Mouse (Mus musculus): ENCODE measurements around the gene Gm6899. TPM values are rescaled to one million over a fixed set of nuclear protein-coding genes. Genes with fewer than 3 reads are reported as not detected.

Gm6899 gene
- 0.43 TPM in 1 of 2 replicates, not detected in the other for polyA plus RNA-seq (2016; fragmentation: Nextera tagmentation; extraction: Ambion mirVana)

GRCm38 (mm10) chr11:26593061-26594059 is at the start of gene Gm6899, which contains the start of gene Vrk2:
TSS of gene Gm6899 (plus strand) at chr11:26593241.
TSS of gene Vrk2 (minus strand) at chr11:26593999.
- H3K9me3 ChIP-seq (replicated peaks) = no peaks in the 10 kb centered on the region
- H3K36me3 ChIP-seq = no peaks in the 10 kb centered on the region
- peak within 1 kb of the TSS; percentile 96 for H3K27ac ChIP-seq (replicated peaks)
- under 1% methylated on average over 60 of the region's 60 CpGs for WGBS
- peak within 1 kb of the TSS; percentile 82 for H3K4me3 ChIP-seq
- peaks cover 38% of the 10 kb centered on the region for H3K4me1 ChIP-seq
- DNase-seq (ENCODE audit: low spot score) = peak; percentile 86
- no peaks in the 10 kb centered on the region for H3K27me3 ChIP-seq (ENCODE audit: low read depth, poor library complexity, severe bottlenecking)

DNA sequence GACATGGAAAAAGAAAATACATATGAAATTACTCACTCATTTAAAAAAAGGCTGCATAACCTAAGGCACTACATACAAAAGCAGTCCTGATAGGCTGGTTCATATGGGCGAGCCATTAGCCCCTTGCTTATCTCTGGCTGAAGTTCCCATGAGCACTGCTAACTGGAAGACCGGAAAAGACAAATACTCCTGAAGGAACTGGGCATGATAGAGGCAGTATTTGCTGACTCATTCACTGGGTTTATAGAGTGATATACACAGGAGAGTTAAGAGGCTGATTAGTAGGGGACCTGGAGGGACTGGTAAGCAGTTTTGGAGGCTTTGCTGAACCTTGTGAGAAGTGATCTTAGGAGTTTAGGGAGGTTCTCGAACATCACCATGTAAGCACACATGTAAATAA is 41.5 kb upstream of the Gm6899 start:
- H3K27me3 ChIP-seq (ENCODE audit: low read depth, poor library complexity, severe bottlenecking) = no peaks in the 10 kb centered on the region
- WGBS = 94% methylated on average over 3 of the region's 3 CpGs
- H3K9me3 ChIP-seq (replicated peaks) = peaks cover 5% of the 10 kb centered on the region; the same call in 1 of the 2 replicates
- peaks cover 15% of the 10 kb centered on the region for H3K36me3 ChIP-seq
- H3K4me3 ChIP-seq = no peak overlapping the region
- H3K27ac ChIP-seq (replicated peaks) = no peak overlapping the region
- no peaks in the 10 kb centered on the region for H3K4me1 ChIP-seq
- no peak for DNase-seq (ENCODE audit: low spot score)

GRCm38 (mm10) chr11:26585409-26586366 is 7.4 kb upstream of the Gm6899 start:
- H3K9me3 ChIP-seq (replicated peaks) = no peaks in the 10 kb centered on the region
- H3K27ac ChIP-seq (replicated peaks) = no peak overlapping the region
- WGBS = 87% methylated on average over 17 of the region's 17 CpGs
- 0 out of 2 replicates have a peak, but pooled peaks cover 2% of the 10 kb centered on the region for H3K36me3 ChIP-seq
- DNase-seq (ENCODE audit: low spot score) = no peak
- H3K27me3 ChIP-seq (ENCODE audit: low read depth, poor library complexity, severe bottlenecking) = no peaks in the 10 kb centered on the region
- peaks cover 22% of the 10 kb centered on the region for H3K4me1 ChIP-seq
- no peak overlapping the region for H3K4me3 ChIP-seq

DNA sequence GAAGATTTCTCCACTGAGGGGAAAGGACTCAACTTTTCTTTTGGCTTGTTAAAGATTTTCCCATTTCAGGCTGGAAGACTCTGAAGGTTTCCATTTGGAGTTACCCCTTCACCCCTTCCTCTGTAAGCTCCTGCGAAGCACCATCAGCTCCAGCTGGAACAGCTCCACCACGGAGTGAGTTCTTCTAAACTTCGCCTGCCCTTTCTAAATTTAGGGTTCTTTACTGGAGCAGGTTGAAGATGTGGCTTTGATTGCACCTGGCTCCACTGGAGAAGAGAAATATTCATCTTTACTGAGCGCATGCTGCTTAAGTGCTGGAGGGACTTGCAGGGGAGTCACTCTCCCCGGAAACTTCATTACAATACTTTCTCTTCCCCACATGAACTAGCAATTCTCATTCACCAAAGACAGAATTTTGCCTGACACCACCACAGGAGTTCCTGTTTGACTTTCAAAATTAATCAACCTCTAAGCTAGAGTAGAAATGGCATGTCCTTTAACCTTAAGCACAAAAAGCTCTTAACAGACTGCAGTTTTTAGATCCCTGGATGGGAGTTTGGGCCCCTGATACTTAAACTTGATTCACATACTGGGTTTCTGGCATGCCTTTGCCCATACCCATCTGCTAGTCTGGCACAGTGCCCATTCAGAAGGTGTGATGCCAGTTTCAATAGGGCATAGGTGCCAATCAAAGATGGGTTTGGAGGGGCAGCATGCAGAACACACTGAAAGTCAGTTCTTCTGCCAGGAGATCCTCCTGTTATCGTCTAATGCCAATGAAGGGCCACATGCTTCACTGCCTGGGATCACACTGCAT is 6.5 kb upstream of the Gm6899 start:
- H3K9me3 ChIP-seq (replicated peaks) = no peaks in the 10 kb centered on the region
- no peak overlapping the region for H3K27ac ChIP-seq (replicated peaks)
- peaks cover 25% of the 10 kb centered on the region for H3K4me1 ChIP-seq
- H3K36me3 ChIP-seq = 0 out of 2 replicates have a peak, but pooled peaks cover 2% of the 10 kb centered on the region
- H3K27me3 ChIP-seq (ENCODE audit: low read depth, poor library complexity, severe bottlenecking) = no peaks in the 10 kb centered on the region
- H3K4me3 ChIP-seq = no peak overlapping the region
- no peak for DNase-seq (ENCODE audit: low spot score)
- 80% methylated on average over 6 of the region's 6 CpGs for WGBS

DNA sequence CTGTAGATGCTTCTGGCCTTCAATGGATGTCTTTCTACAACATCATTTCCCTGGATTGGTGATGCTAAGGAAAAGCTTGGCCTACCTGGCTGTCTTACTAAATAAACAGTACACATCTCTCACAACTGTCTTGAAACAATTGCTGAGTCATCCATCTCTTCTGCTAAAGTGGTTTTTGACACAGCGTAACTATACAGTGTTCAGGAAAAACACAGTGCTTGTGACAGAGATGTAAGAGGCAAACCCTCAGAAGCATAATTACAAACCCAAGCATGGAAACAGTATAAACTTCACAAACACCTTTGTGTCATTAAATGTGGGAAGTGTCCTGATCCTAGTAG is 5.9 kb upstream of the Gm6899 start:
- peaks cover 26% of the 10 kb centered on the region for H3K4me1 ChIP-seq
- WGBS = 93% methylated on average over 1 of the region's 1 CpGs
- no peaks in the 10 kb centered on the region for H3K27me3 ChIP-seq (ENCODE audit: low read depth, poor library complexity, severe bottlenecking)
- no peak overlapping the region for H3K27ac ChIP-seq (replicated peaks)
- no peaks in the 10 kb centered on the region for H3K9me3 ChIP-seq (replicated peaks)
- no peak for DNase-seq (ENCODE audit: low spot score)
- H3K36me3 ChIP-seq = 0 out of 2 replicates have a peak, but pooled peaks cover 2% of the 10 kb centered on the region
- no peak overlapping the region for H3K4me3 ChIP-seq

GRCm38 (mm10) chr11:26592395-26593053 is 517 bp upstream of the Gm6899 start:
- peak overlapping the region; percentile 96 for H3K27ac ChIP-seq (replicated peaks)
- 26% methylated on average over 6 of the region's 6 CpGs for WGBS
- no peaks in the 10 kb centered on the region for H3K27me3 ChIP-seq (ENCODE audit: low read depth, poor library complexity, severe bottlenecking)
- peak overlapping the region; percentile 82 for H3K4me3 ChIP-seq
- DNase-seq (ENCODE audit: low spot score) = peak; percentile 29
- peaks cover 38% of the 10 kb centered on the region for H3K4me1 ChIP-seq
- H3K9me3 ChIP-seq (replicated peaks) = no peaks in the 10 kb centered on the region
- no peaks in the 10 kb centered on the region for H3K36me3 ChIP-seq

DNA sequence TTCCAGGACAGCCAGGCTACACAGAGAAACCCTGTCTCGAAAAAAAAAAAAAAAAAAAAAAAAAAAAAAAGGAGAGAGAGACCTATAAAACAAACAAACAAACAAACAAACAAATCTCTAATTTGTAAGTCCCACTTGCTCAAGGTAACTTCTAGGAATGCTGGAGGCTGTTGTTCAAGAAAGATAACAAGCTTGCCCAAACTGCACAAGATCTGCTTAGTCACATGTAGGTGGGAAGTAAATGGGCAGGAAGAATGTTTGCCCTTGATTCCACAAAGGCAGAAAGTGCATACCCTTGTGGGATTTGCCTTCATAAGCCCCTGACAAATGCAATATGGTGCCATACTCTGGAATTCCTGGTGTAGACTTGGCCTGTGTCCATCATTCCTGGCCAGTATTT is 1.4 kb downstream of the Gm6899 start:
- WGBS = 88% methylated on average over 1 of the region's 1 CpGs

GRCm38 (mm10) chr11:26596186-26596585 is 3.1 kb downstream of the Gm6899 start:
- Histone ChIP-seq H3K36me3 (no peaks in the 10 kb centered on the region), H3K4me1 (peaks cover 17% of the 10 kb centered on the region), H3K9me3 (replicated peaks) (no peaks in the 10 kb centered on the region), H3K27ac (replicated peaks) (no peak overlapping the region), H3K27me3 (ENCODE audit: low read depth, poor library complexity, severe bottlenecking) (no peaks in the 10 kb centered on the region), H3K4me3 (no peak overlapping the region)
- no peak for DNase-seq (ENCODE audit: low spot score)
- WGBS = 93% methylated on average over 1 of the region's 1 CpGs

More for the DNA sequence above, 1.4 kb downstream of the Gm6899 start:
- no peaks in the 10 kb centered on the region for H3K9me3 ChIP-seq (replicated peaks)
- H3K36me3 ChIP-seq = no peaks in the 10 kb centered on the region
- DNase-seq (ENCODE audit: low spot score) = no peak
- no peak overlapping the region for H3K27ac ChIP-seq (replicated peaks)
- peaks cover 30% of the 10 kb centered on the region for H3K4me1 ChIP-seq
- H3K4me3 ChIP-seq = no peak overlapping the region
- H3K27me3 ChIP-seq (ENCODE audit: low read depth, poor library complexity, severe bottlenecking) = no peaks in the 10 kb centered on the region

DNA sequence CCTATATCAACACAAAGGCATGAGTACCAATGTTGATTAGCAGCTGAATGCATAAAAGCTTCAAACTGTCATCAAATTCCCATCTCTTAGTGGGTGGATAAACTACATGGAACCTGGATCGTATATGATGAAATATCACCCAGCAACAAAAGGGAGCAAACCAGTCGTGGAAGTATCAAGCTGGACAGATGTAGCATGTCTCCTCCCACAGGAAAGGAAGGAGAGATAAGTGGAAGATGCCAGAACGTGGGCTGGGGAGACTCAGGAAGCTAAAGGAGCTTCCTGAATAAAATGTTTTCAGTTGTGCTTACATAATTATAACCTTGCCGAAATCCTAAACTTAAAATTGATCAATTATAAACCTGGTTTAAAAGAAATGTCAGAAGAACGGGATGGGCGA is 4.1 kb downstream of the Gm6899 start:
- DNase-seq (ENCODE audit: low spot score) = no peak
- no peaks in the 10 kb centered on the region for H3K9me3 ChIP-seq (replicated peaks)
- no peaks in the 10 kb centered on the region for H3K36me3 ChIP-seq
- H3K4me3 ChIP-seq = no peak overlapping the region
- no peaks in the 10 kb centered on the region for H3K27me3 ChIP-seq (ENCODE audit: low read depth, poor library complexity, severe bottlenecking)
- no peak overlapping the region for H3K27ac ChIP-seq (replicated peaks)
- WGBS = 84% methylated on average over 6 of the region's 6 CpGs
- H3K4me1 ChIP-seq = peaks cover 16% of the 10 kb centered on the region

GRCm38 (mm10) chr11:26597761-26598160 is 4.7 kb downstream of the Gm6899 start:
- H3K4me1 ChIP-seq = peaks cover 10% of the 10 kb centered on the region
- H3K4me3 ChIP-seq = no peak overlapping the region
- no peaks in the 10 kb centered on the region for H3K9me3 ChIP-seq (replicated peaks)
- H3K36me3 ChIP-seq = no peaks in the 10 kb centered on the region
- DNase-seq (ENCODE audit: low spot score) = no peak
- 83% methylated on average over 6 of the region's 6 CpGs for WGBS
- no peak overlapping the region for H3K27ac ChIP-seq (replicated peaks)
- no peaks in the 10 kb centered on the region for H3K27me3 ChIP-seq (ENCODE audit: low read depth, poor library complexity, severe bottlenecking)

DNA sequence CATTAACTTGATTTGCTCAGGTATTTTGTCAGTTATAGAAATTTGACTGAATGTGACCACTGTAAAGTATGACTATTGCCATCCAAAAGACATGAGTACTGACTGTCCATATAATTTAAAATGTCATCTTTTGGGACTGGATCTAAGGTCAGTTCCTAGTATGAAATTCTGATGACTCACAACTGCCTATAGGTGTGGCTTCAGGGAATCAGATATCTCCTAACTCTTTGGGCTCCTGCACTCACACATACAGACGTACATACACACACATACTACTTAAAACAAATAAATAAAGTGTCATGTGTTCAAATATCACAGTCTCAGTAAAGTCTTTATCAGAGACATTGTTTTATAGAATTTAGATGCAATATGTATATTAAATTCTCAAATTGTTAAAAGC is 5.8 kb downstream of the Gm6899 start:
- H3K9me3 ChIP-seq (replicated peaks) = no peaks in the 10 kb centered on the region
- no peaks in the 10 kb centered on the region for H3K27me3 ChIP-seq (ENCODE audit: low read depth, poor library complexity, severe bottlenecking)
- DNase-seq (ENCODE audit: low spot score) = no peak
- no peak overlapping the region for H3K27ac ChIP-seq (replicated peaks)
- H3K4me3 ChIP-seq = no peak overlapping the region
- WGBS = 83% methylated on average over 1 of the region's 1 CpGs
- no peaks in the 10 kb centered on the region for H3K36me3 ChIP-seq
- H3K4me1 ChIP-seq = peaks cover under 1% of the 10 kb centered on the region; the same call in 1 of the 2 replicates

All from midbrain, embryonic 10.5 days (tissue).